Mouse (Mus musculus) right cerebral cortex, postnatal 4 days (tissue): Measurements from ENCODE around the gene Cdc20b.

Source experiments
- DNase-seq: peaks from one replicate; pipeline ENCODE4 v3.0.0-alpha.2; 2022

Gene Cdc20b

GRCm38 (mm10) chr13:113101804-113102203 lies 66.9 kb downstream of the Cdc20b start:
- DNase-seq = no peak

- DNase-seq = no peak
Observed at GRCm38 (mm10) chr13:113104759-113105158, 69.8 kb downstream of the Cdc20b start.

- no peak for DNase-seq
Observed at GRCm38 (mm10) chr13:113118977-113119376, 84.1 kb downstream of the Cdc20b start.

- no peak for DNase-seq
Observed at GRCm38 (mm10) chr13:113120324-113121237, 85.7 kb downstream of the Cdc20b start.

GRCm38 (mm10) chr13:113121326-113121725 lies 86.4 kb downstream of the Cdc20b start:
- no peak for DNase-seq

- no peak for DNase-seq
Observed at GRCm38 (mm10) chr13:113129974-113130373, 95.1 kb downstream of the Cdc20b start.

- no peak for DNase-seq
Observed at GRCm38 (mm10) chr13:113139597-113139996, 104.7 kb downstream of the Cdc20b start.
